Mouse (Mus musculus): ENCODE data around the gene Cela1. TPM values are rescaled to one million over a fixed set of nuclear protein-coding genes. Genes with fewer than 3 reads are reported as not detected.

Cela1 gene
- total and polyA plus RNA-seq, 2 experiments from 2014 or later, result 2.0 TPM

GRCm38 (mm10) chr15:100684450-100684849, 3.3 kb downstream of the Cela1 start:
- no peaks in the 10 kb centered on the region for H3K9me3 ChIP-seq (ENCODE audit: low read length)
- no peak overlapping the region for H3K27ac ChIP-seq (ENCODE audit: low read depth, low read length)
- H3K4me1 ChIP-seq (ENCODE audit: insufficient read depth, low read length), result no peaks in the 10 kb centered on the region
- no peak overlapping the region for H3K4me2 ChIP-seq (ENCODE audit: low read depth, low read length, poor library complexity, severe bottlenecking)
- H3K36me3 ChIP-seq (ENCODE audit: insufficient read depth, low read length), result no peaks in the 10 kb centered on the region
- H3K4me3 ChIP-seq (ENCODE audit: low read depth, low read length), result no peak overlapping the region
- no peak for DNase-seq (ENCODE audit: low spot score)
- no peak for TF ChIP-seq CTCF (IDR thresholded peaks at IDR 0.05)
- no peak overlapping the region for H3K9ac ChIP-seq (replicated peaks; ENCODE audit: low read length, poor library complexity, severe bottlenecking)
- no peak for ATAC-seq (ENCODE audit: low FRiP score)
- no peaks in the 10 kb centered on the region for H3K27me3 ChIP-seq (ENCODE audit: insufficient read depth, low read length)
- 71% methylated on average over 10 of the region's 10 CpGs for WGBS

- peak; percentile 85 for TF ChIP-seq CTCF (IDR thresholded peaks at IDR 0.05)
- no peak for ATAC-seq (ENCODE audit: low FRiP score)
- 48% methylated on average over 2 of the region's 2 CpGs for WGBS
Measured at GRCm38 (mm10) chr15:100683041-100683440, 4.7 kb downstream of the Cela1 start.

GRCm38 (mm10) chr15:100681770-100682169, 6.0 kb downstream of the Cela1 start:
- H3K27me3 ChIP-seq (ENCODE audit: insufficient read depth, low read length), result no peaks in the 10 kb centered on the region
- no peak overlapping the region for H3K9ac ChIP-seq (replicated peaks; ENCODE audit: low read length, poor library complexity, severe bottlenecking)
- no peak for TF ChIP-seq CTCF (IDR thresholded peaks at IDR 0.05)
- H3K27ac ChIP-seq (ENCODE audit: low read depth, low read length), result no peak overlapping the region
- no peaks in the 10 kb centered on the region for H3K9me3 ChIP-seq (ENCODE audit: low read length)
- 34% methylated on average over 7 of the region's 7 CpGs for WGBS
- no peak overlapping the region for H3K4me2 ChIP-seq (ENCODE audit: low read depth, low read length, poor library complexity, severe bottlenecking)
- ATAC-seq (ENCODE audit: low FRiP score) (no peak), DNase-seq (ENCODE audit: low spot score) (no peak)
- no peaks in the 10 kb centered on the region for H3K4me1 ChIP-seq (ENCODE audit: insufficient read depth, low read length)
- H3K36me3 ChIP-seq (ENCODE audit: insufficient read depth, low read length), result no peaks in the 10 kb centered on the region
- no peak overlapping the region for H3K4me3 ChIP-seq (ENCODE audit: low read depth, low read length)

More at GRCm38 (mm10) chr15:100683041-100683440, 4.7 kb downstream of the Cela1 start:
- no peak overlapping the region for H3K4me3 ChIP-seq (ENCODE audit: low read depth, low read length)
- no peak overlapping the region for H3K4me2 ChIP-seq (ENCODE audit: low read depth, low read length, poor library complexity, severe bottlenecking)
- no peaks in the 10 kb centered on the region for H3K4me1 ChIP-seq (ENCODE audit: insufficient read depth, low read length)
- H3K9ac ChIP-seq (replicated peaks; ENCODE audit: low read length, poor library complexity, severe bottlenecking), result no peak overlapping the region
- H3K36me3 ChIP-seq (ENCODE audit: insufficient read depth, low read length), result no peaks in the 10 kb centered on the region
- H3K9me3 ChIP-seq (ENCODE audit: low read length), result no peaks in the 10 kb centered on the region
- H3K27ac ChIP-seq (ENCODE audit: low read depth, low read length), result no peak overlapping the region
- peak; percentile 87 for DNase-seq (ENCODE audit: low spot score)
- H3K27me3 ChIP-seq (ENCODE audit: insufficient read depth, low read length), result no peaks in the 10 kb centered on the region

GRCm38 (mm10) chr15:100680381-100680780, 7.3 kb downstream of the Cela1 start:
- Histone ChIP-seq H3K4me1 (ENCODE audit: insufficient read depth, low read length) (no peaks in the 10 kb centered on the region), H3K27ac (ENCODE audit: low read depth, low read length) (no peak overlapping the region), H3K36me3 (ENCODE audit: insufficient read depth, low read length) (no peaks in the 10 kb centered on the region), H3K9me3 (ENCODE audit: low read length) (no peaks in the 10 kb centered on the region), H3K9ac (replicated peaks; ENCODE audit: low read length, poor library complexity, severe bottlenecking) (no peak overlapping the region), H3K27me3 (ENCODE audit: insufficient read depth, low read length) (no peaks in the 10 kb centered on the region), H3K4me2 (ENCODE audit: low read depth, low read length, poor library complexity, severe bottlenecking) (no peak overlapping the region), H3K4me3 (ENCODE audit: low read depth, low read length) (no peak overlapping the region)
- 68% methylated on average over 3 of the region's 3 CpGs for WGBS
- TF ChIP-seq CTCF (IDR thresholded peaks at IDR 0.05), result no peak
- ATAC-seq (ENCODE audit: low FRiP score) (no peak), DNase-seq (ENCODE audit: low spot score) (no peak)

GRCm38 (mm10) chr15:100679005-100679404, 8.7 kb downstream of the Cela1 start:
- no peak overlapping the region for H3K4me3 ChIP-seq (ENCODE audit: low read depth, low read length)
- H3K9me3 ChIP-seq (ENCODE audit: low read length), result no peaks in the 10 kb centered on the region
- H3K36me3 ChIP-seq (ENCODE audit: insufficient read depth, low read length), result no peaks in the 10 kb centered on the region
- WGBS, result 90% methylated on average over 14 of the region's 14 CpGs
- no peak overlapping the region for H3K27ac ChIP-seq (ENCODE audit: low read depth, low read length)
- no peaks in the 10 kb centered on the region for H3K27me3 ChIP-seq (ENCODE audit: insufficient read depth, low read length)
- no peaks in the 10 kb centered on the region for H3K4me1 ChIP-seq (ENCODE audit: insufficient read depth, low read length)
- TF ChIP-seq CTCF (IDR thresholded peaks at IDR 0.05), result no peak
- DNase-seq (ENCODE audit: low spot score) (no peak), ATAC-seq (ENCODE audit: low FRiP score) (no peak)
- no peak overlapping the region for H3K9ac ChIP-seq (replicated peaks; ENCODE audit: low read length, poor library complexity, severe bottlenecking)
- no peak overlapping the region for H3K4me2 ChIP-seq (ENCODE audit: low read depth, low read length, poor library complexity, severe bottlenecking)

- no peak for TF ChIP-seq CTCF (IDR thresholded peaks at IDR 0.05)
- WGBS, result 81% methylated on average over 12 of the region's 12 CpGs
- H3K36me3 ChIP-seq (ENCODE audit: insufficient read depth, low read length), result no peaks in the 10 kb centered on the region
Measured at GRCm38 (mm10) chr15:100678581-100678980, 9.1 kb downstream of the Cela1 start.

More at GRCm38 (mm10) chr15:100678581-100678980, 9.1 kb downstream of the Cela1 start:
- H3K4me1 ChIP-seq (ENCODE audit: insufficient read depth, low read length), result no peaks in the 10 kb centered on the region
- DNase-seq (ENCODE audit: low spot score) (no peak), ATAC-seq (ENCODE audit: low FRiP score) (no peak)
- H3K9ac ChIP-seq (replicated peaks; ENCODE audit: low read length, poor library complexity, severe bottlenecking), result no peak overlapping the region
- H3K27ac ChIP-seq (ENCODE audit: low read depth, low read length), result no peak overlapping the region
- no peak overlapping the region for H3K4me3 ChIP-seq (ENCODE audit: low read depth, low read length)
- H3K27me3 ChIP-seq (ENCODE audit: insufficient read depth, low read length), result no peaks in the 10 kb centered on the region
- H3K4me2 ChIP-seq (ENCODE audit: low read depth, low read length, poor library complexity, severe bottlenecking), result no peak overlapping the region
- H3K9me3 ChIP-seq (ENCODE audit: low read length), result no peaks in the 10 kb centered on the region

Data from midbrain, postnatal 0 days (tissue).